Mouse (Mus musculus): ENCODE measurements around the gene Dgkg.

The Dgkg gene

DNA sequence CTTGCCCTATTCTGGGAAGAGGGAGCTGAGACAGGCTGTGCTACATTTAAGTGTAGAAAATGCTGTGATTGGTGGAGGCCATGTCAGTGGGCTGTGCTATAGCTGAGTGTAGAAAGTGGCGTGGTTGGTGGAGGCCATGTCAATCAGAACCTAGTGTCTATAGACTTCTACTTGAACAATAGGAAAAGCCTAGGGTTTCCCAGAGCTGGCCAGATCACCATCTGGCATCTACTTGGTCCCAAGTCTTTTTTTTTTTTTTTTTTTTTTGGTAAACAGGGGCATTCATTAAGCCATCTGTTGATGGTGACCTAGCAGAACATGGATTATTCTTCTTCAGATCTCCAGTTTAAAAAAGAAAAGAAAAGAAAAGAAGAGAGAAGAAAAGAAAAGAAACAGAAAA lies 60.6 kb downstream of the Dgkg start:
- no peak for ATAC-seq (ENCODE audit: low TSS enrichment)

DNA sequence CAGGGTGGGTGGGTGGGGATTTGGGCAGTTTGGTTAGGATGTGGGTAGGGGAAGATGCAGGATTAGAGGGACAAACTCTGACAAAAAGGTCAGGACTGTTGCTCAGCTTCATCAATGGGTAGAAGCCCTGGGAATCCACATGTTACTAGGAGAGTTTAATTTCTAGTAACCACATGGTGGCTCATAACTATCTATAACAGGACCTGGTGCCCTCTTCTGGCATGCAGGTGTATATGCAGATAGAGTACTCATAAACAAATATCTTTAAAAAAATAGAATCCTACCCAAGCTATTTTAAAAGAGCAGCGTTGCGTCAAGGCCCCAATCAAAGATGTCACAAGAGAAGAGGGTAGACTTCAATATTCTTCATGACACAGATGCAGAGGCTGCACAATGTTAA lies 63.1 kb downstream of the Dgkg start:
- ATAC-seq (ENCODE audit: low TSS enrichment), result no peak

DNA sequence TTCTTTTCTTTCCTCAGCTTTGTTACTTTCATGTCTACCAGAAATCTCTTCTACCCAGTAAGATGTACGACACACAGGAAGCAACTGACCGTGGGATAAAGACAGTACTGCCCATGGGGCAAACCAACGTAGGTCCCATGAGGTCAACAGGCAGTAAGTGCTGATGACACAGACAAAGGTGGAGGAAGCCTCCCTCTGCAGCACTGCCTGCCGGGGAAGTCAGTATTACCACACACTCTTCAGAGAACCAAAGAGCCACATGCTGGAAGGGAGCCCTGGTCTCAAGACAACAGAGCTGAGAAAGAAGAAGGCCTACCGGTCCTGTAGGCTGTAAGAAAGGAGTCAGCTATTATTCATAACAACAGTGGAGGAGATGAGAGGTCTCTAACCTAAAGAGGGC lies 67.4 kb downstream of the Dgkg start:
- no peak for ATAC-seq (ENCODE audit: low TSS enrichment)

DNA sequence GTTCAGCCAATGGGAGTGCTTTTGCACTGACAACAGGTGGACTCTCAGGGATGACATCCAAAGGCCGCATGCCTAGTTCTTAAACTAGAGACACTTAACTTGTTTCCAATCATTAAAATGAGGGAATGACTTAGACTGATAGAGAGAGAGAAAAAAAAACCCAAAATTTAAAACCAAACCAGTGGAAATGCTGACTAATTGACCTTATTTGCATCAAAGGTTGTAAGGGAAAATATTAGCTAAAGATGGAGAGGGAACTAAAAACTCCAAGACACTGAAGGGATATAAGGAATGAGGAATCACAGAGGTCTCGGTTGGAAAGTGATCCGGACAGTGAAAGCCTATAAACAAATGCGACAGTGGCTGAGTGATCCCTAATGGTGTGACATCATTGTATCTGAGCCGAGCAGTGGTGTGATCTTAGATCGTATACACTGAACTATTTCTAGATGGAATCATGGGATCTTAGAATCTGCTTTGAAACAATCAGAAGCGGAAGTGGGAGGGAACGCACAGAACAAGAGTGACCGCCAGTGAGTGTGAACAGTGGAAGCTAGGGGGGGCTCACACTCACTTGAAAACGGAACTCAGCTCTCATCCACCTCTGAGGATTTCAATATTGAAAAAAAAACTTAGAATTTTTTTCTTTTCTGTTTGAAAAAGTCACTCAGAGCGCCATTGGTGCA lies 70.7 kb downstream of the Dgkg start:
- no peak for ATAC-seq (ENCODE audit: low TSS enrichment)

DNA sequence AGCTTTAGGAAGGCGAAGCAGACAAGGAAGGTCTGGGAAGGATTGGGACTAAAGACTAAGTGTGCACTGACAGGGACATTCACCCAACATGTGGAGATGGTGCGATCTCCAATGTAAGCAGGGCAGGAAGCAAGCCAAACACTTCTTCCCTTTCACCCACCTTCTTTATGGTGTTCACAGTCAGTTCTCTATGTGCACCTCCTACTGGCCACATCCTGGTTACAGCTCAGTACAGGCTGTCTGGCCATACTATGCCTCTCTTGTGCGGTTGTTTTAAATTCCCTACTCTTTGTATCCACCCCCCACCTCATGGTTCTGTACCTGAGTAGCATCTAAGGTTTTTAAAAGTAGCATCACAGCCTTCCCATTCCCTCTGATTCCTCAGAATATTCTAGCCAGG lies 71.5 kb downstream of the Dgkg start:
- ATAC-seq (ENCODE audit: low TSS enrichment), result no peak

DNA sequence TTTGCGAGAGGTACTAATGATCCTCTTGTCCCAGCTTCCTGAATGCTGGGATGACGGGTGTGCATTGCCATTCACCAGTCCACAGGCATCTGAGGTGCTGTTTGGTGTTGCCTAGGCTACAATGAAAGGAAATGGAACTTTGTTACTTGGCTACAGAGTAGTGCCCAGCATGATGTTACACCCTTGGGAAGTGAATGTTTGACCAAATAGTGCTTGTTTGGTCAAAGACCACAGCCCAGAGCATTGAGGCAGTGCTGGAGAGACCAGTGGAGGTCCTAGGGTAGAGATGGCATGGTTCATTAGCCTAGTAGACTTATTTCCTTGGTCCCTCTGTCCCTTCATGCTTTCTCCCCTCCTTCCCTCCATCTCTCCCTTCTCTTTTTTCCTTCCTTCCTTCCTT lies 73.6 kb downstream of the Dgkg start:
- ATAC-seq (ENCODE audit: low TSS enrichment), result no peak

DNA sequence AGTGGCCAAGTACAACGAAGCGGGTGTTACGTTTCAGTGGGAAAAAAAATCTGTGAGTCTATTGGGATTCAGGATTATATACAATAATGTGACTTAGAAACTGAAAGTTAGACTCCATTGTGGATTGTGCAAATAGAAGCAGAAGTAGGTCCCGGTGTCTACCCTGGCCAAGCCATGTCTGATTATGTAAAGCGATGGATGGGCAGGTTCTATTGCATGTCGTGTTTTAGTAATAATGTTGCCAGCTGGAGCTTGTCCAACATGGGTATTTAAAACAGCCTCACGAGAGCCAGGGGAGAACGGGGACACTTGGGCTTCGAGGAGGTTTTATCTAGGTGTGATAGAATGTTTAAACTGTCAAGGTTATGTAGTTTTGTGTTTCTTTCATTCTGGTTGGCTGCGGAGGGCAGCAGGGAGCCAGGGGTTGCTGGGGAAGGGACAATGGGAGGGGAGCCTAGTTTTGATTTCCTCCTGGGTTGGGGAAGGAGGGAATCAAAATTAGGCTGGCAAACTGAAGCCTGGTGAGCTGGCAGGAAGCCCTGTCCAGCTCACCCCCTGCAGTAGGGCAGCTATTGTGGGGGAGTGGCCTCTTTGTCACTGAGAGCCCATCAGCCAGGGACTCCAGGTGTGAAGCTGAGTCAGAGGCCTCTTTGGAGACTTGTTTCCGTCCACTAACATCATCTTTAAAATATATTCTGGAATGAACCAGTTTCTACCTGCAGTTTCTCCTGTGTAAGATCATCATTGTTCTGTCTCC lies 74.7 kb downstream of the Dgkg start:
- ATAC-seq (ENCODE audit: low TSS enrichment), result 0 out of 2 replicates have a peak, but pooled peaks have one; percentile 19

DNA sequence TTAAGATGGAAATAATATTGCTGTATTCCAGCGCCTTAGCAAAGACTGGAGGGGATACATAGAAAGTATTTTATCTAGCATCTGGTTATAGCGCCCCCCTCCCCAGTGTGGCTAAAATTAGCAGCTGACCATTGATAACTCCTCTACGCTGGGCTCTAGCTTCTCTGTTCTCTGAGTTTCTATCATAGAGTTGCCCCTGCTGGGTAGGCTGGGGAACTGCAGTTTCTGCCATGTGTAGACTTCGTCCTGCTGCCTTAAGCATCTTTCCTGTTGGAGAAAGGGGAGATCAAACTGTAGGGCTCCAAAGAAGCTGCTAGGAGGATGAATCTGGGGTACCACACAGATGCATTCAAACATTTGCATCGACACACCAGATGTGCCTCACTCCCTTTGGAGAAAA lies 76.9 kb downstream of the Dgkg start:
- peak; percentile 58; the same call in 1 of the 2 replicates for ATAC-seq (ENCODE audit: low TSS enrichment)

DNA sequence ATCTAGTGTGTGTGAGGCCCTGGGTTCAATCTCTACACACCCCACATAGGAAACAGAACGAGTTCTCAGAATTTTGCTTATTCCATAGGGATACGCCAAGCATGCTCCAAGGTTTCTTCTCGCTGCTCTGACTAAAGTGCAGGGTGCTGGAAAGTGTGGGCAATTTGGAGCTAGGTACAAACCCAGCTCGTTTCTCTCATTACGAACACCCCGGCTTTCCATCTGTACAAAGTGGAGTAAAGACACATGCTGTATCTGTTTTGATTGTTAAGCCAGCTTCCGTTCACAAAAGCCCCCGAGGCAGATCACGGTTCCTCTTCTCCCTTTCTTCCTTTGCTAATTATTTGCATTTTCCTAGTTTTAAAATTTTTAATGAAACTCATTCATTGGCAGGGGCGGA lies 78.1 kb downstream of the Dgkg start:
- ATAC-seq (ENCODE audit: low TSS enrichment), result no peak

DNA sequence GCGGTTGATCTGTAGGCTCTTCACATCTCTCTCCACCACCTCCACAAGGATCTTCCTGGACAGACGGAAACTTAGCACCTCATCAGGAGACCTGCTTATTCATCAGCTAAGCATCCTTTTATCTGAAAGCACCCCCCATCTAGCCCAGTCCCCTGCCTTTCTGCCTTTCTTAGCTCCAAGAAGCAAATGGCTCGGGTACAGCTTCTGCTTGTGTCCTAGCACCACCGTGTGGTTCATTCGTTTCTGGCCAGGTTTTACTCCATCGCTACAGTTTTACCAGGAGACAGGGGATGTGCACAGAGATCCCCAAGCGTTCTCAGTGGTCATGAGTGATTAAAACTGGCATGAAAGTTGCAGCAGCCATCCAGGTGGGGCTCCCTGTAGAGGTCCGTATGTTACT lies 79.4 kb downstream of the Dgkg start:
- ATAC-seq (ENCODE audit: low TSS enrichment), result 0 out of 2 replicates have a peak, but pooled peaks have one; percentile 48

DNA sequence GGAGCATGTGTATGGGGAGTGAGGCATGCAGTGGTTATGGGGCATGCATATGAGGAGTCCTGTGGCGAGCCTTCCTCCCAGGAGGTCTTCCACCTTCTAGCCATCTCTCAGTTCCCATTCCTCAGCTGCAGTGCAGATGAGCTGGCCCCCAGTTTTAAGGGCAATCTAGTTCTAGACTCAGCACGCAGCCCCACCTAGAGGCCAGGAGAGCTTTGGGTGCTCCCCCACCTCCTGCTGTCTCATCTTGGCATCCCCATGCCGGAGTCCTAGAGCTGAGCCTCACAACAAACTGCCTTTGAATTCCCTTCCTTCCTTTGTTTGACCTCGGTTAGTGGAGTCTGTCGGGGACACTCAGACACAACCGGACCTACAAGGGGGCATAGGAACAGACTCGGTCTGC lies 82.9 kb downstream of the Dgkg start:
- ATAC-seq (ENCODE audit: low TSS enrichment), result 0 out of 2 replicates have a peak, but pooled peaks have one; percentile 13

DNA sequence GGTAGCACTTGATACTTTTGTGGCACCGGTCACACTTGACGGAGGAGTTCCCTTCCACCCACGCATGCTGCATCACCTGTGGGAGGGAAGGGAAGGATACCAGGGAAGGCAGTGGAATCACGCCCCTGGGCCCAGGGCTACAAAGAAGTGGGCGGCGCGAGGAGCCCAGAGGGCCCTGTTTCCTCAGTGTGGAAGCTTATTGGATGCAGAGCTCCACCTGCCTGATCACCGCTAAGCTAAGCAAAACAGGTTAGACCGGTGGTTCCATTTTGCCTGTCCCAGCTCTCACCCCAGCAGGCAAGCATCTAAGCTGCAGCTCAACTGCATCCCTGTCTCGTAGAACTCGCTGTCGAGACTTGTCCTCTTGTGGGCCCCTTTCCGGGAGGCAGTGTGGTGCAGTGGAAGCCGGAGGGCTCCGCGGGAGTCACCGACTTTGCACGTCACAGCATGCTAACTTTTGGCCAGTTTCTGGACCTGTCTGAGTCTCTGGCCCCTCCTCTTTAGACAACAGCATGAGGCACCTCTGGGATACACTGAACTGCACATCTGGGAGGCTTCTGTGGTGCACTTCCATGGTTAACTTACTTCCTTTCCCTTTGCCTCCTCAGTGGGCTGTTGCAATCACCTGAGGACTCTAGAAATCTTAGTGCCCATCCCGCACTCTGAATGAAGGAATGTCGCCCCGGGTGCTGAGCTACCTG lies 84.2 kb downstream of the Dgkg start:
- no peak for ATAC-seq (ENCODE audit: low TSS enrichment)

DNA sequence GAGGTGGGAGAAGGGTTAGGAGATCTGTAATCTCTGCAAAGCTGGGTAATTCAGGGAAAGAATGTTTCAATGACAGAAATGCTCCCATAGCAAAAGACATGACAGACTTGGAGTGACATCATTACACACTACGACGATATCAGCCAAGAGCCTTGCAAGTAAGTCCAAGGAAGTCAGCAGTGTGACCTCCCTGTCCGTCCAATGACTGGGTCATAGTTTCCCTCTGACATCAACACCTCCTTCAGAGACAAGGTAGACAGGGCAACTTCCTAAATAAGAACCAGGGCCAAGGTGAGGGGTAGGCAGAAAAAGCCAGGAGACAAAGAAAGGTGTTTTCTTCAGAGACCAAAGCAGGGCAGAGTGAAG lies 92.1 kb downstream of the Dgkg start:
- no peak for ATAC-seq (ENCODE audit: low TSS enrichment)

DNA sequence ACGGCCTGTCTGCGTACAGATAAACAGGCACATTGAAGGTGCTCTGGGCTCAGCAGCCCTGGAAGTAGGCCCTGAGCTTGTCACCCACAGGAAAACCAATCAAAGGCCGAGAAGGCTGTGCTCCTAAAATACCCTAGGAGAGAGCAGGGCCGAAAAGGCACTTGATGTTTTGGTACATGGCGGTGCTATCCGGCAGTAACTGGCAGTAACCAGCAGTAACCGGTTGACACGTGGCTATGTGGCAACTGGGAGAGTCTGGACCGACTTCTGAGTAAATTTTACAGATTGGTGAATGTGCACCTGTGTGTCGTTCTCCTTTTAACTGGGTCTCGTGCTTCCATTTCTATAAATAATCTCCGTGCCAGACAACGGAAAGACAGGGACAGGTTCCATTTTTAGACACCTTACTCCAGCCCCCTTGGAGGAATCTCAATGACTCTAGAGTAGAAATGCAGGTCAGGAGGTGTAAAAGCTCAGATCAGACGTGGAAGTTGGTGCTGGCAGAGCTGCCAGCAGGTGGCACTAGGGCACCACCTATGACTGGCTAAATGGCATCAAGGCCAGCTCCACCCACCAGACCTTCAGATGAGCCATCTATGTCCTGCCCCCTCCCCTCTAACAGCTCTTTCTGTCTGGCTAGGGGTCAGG lies 92.6 kb downstream of the Dgkg start:
- ATAC-seq (ENCODE audit: low TSS enrichment), result peak; percentile 79

DNA sequence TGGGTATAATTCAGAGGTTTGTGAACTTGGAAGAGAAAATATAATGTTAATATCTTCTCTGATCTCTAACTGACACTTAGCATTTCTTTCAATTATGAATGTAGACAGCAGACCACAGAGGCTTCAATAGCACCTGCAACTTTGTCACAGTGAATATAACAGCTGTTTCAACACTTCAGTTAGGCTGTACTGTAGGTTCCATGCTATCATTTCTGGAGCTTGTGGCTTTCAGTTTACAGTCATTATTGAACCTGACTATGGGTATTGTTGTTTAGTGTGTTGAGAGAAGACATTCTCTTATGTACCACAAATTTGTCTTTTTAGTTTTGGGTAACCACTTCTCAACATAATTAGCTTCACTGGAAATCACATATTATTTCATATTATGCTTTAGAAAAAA lies 93.4 kb downstream of the Dgkg start:
- no peak for ATAC-seq (ENCODE audit: low TSS enrichment)

DNA sequence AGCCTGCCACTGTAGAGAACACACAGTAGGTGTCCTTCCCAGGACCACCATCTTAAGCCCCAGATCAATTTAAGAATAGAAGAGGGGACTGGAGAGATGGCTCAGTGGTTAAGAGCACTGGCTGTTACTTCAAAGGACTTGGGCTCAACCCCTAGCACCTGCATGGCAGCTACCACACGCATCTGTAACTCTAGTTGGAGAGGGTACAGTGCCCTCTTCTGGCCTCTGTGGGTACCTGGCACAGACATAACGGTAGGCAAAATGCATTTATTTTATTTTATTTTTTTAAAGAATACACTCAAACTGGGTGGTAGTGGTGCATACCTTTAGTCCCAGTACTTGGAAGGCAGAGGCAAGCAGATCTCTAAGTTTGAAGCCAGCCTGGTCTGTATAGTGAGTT lies 102.0 kb downstream of the Dgkg start:
- ATAC-seq (ENCODE audit: low TSS enrichment), result peak; percentile 40; the same call in 1 of the 2 replicates

DNA sequence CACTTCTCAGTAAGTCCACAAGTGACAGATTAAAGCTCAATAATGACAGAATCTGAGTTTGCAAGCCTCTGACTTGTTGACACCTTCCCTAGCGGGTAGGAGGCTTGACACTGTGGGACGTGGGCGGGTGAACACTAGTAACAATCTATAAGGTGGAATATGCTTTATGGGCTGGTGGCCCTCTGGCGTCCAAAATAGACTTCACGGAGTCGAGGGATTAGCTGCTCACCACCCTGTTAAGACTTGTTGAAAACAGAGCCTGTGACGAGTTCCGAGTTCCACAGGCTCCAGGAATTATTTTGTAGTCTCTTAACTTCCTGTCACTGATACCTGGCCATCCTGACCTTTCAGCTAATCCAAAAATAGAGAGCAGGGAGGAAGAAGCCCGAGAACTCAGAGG lies 104.7 kb downstream of the Dgkg start:
- no peak for ATAC-seq (ENCODE audit: low TSS enrichment)

DNA sequence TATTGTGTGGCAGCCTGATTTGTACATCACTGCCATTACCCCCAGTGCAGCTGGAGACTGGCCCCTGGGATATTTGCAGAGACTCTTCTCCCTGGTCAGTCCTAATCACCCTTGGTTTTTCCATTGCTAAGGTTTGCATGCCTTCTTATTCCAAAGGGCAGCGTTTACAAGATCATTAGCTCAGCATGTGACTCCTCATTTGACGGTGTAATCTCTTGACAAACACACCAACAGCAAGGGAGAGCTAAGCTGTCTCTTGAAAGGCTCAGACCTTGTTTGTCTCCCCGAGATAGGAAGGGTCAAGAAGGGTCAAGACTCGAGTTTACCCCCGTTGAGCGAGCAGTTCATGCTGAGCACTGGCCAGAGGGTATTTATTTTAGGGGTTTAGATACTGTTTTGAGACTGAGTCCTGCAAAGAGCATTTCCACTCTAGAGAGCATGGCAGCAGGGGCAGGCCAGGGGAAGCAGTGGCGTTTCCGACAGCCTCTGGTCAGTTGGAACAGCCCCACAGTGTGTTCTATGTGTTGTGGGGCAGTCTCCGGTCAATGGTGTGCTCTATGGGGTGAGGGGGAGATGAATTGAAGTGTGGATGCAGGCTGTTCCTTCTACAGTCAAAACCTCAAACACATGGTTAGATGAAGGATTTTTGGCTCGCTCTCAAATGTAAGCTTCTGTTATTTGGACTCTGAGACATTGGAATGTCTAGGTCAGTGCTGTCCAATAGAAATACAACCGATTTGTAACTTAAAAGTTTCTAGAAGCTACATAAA lies 105.6 kb downstream of the Dgkg start:
- ATAC-seq (ENCODE audit: low TSS enrichment), result no peak

DNA sequence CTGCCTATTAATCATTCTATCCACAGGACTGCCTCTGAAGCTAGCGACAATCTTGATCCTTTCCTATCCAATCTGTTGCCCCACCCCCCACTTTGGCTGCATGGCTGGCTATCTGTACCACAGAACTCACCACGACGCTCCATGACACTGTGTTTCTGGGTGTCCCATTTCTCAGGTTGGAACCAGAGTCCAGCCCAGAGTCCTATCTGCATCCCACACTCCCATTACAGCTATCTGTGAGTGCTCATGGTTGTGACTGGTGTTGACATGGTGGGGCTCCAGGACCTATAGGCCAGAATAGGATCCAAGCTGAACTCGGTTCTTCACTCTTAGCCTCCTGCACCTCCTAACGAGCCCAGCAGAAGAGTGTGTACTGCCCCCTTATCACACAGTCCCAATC lies 107.7 kb downstream of the Dgkg start:
- no peak for ATAC-seq (ENCODE audit: low TSS enrichment)

DNA sequence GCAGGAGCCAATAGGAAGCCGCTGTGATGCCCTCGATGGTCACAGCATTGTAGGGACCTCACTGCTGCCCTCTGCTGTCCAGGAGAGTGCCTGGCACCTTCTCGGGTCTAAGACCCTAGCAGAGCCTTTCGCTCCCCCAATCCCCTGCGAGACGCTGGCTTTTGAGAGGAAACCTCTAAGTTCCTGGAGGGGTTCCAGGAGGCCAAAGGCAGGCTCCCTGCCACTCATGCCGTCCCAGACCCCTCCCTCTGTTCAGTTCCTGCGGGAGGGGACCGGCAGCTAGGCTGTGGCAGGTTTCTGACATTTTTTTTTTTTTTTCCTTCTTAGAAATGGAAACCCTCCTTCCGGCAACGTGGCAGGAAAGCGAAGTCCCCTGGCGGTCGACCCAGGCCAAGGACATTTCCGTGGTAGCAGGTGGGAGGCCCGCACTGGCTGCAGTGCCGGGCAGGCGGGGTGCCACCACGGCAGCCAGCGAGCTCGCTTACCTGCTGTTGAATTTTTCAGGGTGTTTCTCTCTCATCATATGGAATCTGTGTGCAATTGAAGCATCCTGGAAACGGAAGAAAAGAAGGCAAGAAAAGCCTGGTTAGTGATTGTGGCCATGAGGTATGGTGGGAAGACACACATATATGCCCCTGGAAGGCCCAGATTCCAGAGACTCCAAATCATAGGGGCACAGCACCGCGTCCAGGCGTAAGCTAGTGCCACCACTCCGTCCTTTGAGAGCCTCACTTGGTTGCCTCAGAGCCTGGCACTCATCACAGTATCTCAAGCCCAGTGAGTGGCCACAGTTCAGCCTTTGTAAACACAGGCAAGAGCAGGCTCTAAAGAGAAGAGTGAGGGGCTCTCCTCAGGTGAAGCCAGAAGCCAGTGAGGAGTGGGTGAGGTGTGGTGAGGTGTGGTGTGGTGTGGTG lies 108.6 kb downstream of the Dgkg start:
- peak; percentile 62 for ATAC-seq (ENCODE audit: low TSS enrichment)

DNA sequence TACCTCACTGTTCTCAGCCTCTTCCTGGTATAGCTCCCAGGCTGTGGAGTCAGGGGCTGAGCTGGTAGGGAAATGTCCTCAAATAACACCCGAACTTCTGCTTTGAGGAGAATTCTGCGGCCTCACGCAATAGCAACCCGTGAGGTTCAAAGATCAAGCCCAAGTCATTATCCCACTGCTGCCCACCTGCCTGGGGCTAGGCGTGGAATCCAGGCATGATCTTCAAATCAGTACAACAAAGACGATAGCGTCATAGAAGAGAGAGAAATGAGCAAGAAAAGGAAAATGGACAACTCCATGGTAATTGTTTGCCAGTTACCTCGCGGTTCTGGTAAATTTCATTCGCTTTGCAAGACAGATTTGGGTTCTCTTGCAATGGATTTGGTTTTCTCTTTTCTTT lies 109.3 kb downstream of the Dgkg start:
- ATAC-seq (ENCODE audit: low TSS enrichment), result no peak

Data from frontal cortex, adult (tissue).